Mouse (Mus musculus) liver, postnatal 0 days (tissue): ENCODE measurements around the gene Gm20388.

Experiments
- CTCF ChIP-seq: sonication (generic); IDR thresholded peaks from 2 replicates; pipeline ENCODE4 v1.5.1; 2016; ENCODE audit warnings: antibody characterized with exemption, low read depth
- EP300 ChIP-seq: IDR thresholded peaks from 2 replicates; pipeline ENCODE4 v1.6.1; 2016; ENCODE audit warnings: antibody characterized with exemption, low read depth, mild to moderate bottlenecking

- no peak for TF ChIP-seq CTCF
- TF ChIP-seq EP300 = no peak
These were observed 2503.7 kb downstream of the Gm20388 start for GRCm38 (mm10) chr8:122414311-122414710.
